Mouse (Mus musculus) left cerebral cortex, postnatal 4 days (tissue): ENCODE measurements around the gene St8sia6. TPM values are rescaled to one million over a fixed set of nuclear protein-coding genes. Genes with fewer than 3 reads are reported as not detected.
"Not testable (repeated sequence)": the region's sequence is repeated elsewhere in the genome, so short reads cannot be mapped to it uniquely, and the experiment has no call there.

Experiments
- DNase-seq: peaks from one replicate; pipeline ENCODE4 v3.0.0-alpha.2; 2022
- intact Hi-C: fragments of 180-260 bp; cut with DNase I; formaldehyde crosslinking; loops from one replicate; pipeline ENCODE4 v1.15.1; 2025
- total RNA-seq, 2 experiments: library from RNA; stranded (reverse); gene quantifications; 2 replicates each; pipeline ENCODE4 v1.2.3; 2021

The St8sia6 gene
- total RNA-seq: under 1 TPM; 0.87 to 0.98 TPM

GRCm38 (mm10) chr2:13793969-13794363, at the start of gene St8sia6:
Gene St8sia6, minus strand, starts transcription at chr2:13794064.
- no peak for DNase-seq
- intact Hi-C loops: loop anchor here (10.0 kb wide), 1 partner anchor 489 kb away; no protein-coding TSS in a partner anchor

DNA sequence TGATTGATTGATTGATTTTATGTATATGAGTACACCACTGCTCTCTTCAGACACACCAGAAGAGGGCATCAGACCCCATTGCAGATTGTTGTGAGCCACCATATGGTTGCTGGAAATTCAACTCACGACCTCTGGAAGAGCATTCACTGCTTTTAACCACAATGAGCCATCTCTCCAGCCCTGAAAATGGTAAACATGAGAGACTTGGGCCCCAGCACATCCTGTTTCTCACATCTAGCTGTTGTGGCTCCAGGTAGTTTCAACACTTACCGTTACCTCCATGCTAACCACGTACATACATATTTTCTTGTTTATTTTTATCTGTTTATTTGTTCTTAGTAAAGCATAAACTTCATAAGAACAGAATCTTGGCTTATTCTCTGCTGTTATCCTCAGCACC, 42.4 kb upstream of the St8sia6 start:
- no peak for DNase-seq
- intact Hi-C loops: no loop called here

GRCm38 (mm10) chr2:13834989-13835388, 41.1 kb upstream of the St8sia6 start:
- no peak for DNase-seq
- intact Hi-C loops: no loop called here

- no peak for DNase-seq
- intact Hi-C loops: no loop called here
Measured at GRCm38 (mm10) chr2:13816645-13817044, 22.8 kb upstream of the St8sia6 start.

DNA sequence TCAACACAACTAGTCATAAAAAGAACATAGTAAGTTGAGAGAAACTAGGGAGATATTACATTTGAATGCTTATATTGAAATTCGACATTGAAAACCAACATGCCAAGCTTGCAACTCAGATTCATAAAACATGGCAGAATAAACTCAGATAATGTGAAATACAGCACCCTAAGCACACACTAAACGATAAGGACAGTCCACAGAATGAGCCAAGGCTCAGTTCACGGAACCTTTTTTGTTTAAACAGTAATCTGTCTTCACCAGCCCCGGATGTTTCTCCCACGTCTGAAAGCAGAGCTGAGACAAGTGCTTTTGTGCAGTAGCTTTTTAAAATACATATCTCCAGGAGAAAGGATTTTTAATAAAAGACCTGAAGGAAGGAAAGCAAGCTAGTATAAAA, 14.7 kb upstream of the St8sia6 start:
- intact Hi-C loops: no loop called here
- DNase-seq: no peak

GRCm38 (mm10) chr2:13808008-13808407, 14.1 kb upstream of the St8sia6 start:
- intact Hi-C loops: no loop called here
- DNase-seq: no peak

DNA sequence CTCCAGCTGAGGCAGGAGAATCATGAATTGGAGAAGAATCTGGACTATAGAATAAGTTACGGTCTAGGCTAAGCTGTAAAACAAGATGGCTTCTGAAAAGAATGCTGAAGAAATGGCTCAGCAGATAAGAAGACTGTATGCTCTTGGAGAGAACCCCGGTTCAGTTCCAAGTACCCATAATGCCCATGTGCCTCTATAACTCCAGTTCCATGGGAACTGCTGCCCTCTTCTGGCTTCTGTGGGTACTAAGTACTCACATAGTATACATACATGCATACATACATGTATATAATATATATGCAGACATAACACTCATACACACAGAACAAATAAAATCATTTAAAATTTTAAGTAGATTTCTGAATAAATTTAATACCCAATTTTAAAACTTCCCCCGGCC, 12.3 kb upstream of the St8sia6 start:
- no peak for DNase-seq
- intact Hi-C loops: no loop called here

GRCm38 (mm10) chr2:13800639-13801038, 6.8 kb upstream of the St8sia6 start:
- intact Hi-C loops: no loop called here
- DNase-seq: no peak

DNA sequence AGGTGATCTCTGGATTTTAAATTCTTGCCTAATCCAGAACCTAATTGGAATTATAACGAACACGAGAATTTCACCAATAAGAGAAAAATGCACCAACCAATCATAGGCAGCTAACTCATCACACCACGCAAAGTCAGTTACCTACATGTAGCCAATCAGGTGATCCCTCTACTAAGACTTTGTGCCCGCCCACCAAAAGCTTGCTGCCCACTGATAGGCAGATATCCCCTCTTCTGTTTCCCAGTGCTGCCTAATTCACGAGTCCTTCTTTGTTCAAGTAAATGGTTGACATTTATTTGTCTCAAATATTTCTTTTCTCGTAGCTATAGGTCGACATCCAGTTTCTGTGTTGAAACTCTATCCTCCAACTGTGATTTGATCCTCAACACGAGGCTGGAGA, 582 bp upstream of the St8sia6 start:
- intact Hi-C loops: loop anchor here (10.0 kb wide), 1 partner anchor 490 kb away; no protein-coding TSS in a partner anchor
- no peak for DNase-seq

DNA sequence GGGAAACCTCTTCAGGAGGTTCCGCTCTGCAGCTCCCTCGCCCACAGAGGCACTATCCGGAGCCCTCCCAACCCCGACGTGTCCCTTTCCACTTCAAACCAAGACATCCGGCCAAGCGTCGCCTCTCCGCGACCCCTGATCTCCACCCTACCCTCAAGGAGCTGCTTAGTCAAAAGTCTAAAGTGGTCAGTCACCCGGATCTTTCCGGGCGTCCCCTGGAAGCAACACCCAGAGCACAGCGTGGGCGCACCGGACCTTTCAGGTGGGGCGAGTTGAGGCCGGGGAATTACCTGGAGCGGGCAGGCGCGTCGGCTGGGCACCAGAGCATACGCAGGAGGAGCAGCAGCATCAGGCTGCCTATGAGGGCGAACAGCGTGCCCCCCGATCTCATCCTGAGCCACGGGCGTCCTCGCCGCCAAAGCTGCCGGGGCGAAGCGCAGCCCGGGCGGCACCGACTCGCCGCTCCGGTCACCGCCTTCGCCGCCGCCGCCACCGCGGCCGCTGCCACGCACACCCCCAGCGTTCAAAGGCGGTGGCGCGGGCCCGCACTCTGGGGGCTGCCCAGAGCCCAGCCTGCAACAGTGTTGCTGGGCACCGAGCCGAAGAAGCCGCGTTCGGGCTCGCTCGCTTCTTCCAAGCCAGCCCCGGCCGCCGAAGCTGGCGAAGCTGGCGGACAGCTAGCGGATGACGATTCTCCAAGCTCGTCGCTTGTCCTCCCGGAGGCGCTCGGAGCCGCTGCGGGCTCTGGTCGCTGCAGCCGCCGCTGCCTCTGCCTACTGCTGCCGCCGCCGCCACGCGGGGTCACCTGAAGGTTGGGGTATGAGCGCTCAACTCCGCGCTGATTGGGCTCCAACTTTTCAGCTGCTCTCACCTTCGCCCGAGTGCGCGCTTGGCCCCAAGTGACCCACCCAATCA, 553 bp downstream of the St8sia6 start:
- peak; percentile 51 for DNase-seq
- intact Hi-C loops: loop anchor here (10.0 kb wide), 1 partner anchor 489 kb away; no protein-coding TSS in a partner anchor

DNA sequence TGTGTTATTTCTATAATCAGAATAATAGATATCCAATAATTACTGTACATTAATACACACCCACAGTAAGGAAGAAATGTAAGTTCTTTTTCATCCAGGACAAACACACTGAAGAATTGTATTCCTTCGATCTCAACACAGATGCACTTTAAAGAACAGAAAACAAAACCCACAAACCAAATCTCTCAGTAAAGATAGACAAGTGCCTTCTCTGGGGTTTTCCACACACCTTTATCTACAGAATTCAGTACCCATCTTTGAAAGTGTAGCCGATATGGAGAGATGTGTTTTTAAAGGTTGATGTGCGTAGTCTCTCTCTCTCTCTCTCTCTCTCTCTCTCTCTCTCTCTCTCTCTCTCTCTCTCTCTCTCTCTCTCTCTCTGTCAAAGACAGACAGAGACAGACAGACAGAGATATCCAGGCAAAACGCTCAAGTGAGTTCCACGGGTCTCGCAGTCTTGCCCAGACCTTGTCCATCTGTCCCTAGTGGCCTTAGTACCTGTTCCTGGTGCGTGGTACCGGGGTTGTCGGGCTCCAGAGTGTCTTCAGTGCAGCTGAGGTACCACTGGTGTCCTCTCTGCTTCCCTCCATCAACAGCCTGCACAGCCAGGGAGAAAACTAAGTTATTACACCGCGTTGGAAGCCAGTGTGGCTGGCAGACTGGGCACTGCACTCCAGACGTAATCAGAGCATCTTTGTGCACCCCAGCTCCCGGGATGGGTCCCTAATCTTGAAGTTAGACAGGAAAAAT, 1.4 kb downstream of the St8sia6 start:
- no peak for DNase-seq
- intact Hi-C loops: loop anchor here (10.0 kb wide), 1 partner anchor 488 kb away; no protein-coding TSS in a partner anchor

- no peak for DNase-seq
- intact Hi-C loops: loop anchor here (10.0 kb wide), 1 partner anchor 487 kb away; no protein-coding TSS in a partner anchor
Measured at GRCm38 (mm10) chr2:13791598-13791997, 2.3 kb downstream of the St8sia6 start.

- DNase-seq: no peak
- intact Hi-C loops: no loop called here
Measured at GRCm38 (mm10) chr2:13789365-13789764, 4.5 kb downstream of the St8sia6 start.

- intact Hi-C loops: no loop called here
- no peak for DNase-seq
Measured at GRCm38 (mm10) chr2:13786577-13787168, 7.2 kb downstream of the St8sia6 start.

- not testable (repeated sequence) for DNase-seq
Measured at GRCm38 (mm10) chr2:13785992-13786391, 7.9 kb downstream of the St8sia6 start.

GRCm38 (mm10) chr2:13785247-13785646, 8.6 kb downstream of the St8sia6 start:
- intact Hi-C loops: no loop called here
- no peak for DNase-seq

More at GRCm38 (mm10) chr2:13785992-13786391, 7.9 kb downstream of the St8sia6 start:
- intact Hi-C loops: not testable (repeated sequence)

DNA sequence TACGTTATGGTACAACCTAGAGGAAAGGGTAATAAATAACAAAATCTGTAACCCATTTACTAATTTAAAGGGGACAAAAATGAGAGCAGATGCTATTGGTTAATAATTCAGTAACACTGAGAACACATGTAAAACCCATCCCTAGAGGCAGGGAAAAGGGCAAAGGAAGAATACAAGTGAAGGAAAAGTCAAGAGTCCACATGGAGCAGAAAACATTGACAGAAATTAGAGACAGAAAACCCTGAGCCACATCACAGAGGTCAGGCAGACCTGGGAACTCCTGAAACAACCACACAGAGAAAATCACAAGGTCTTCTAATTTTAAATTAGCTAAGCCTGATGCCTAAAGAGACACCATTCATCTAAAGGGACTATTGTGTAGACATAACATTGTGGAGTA, 9.4 kb downstream of the St8sia6 start:
- DNase-seq: no peak
- intact Hi-C loops: no loop called here

DNA sequence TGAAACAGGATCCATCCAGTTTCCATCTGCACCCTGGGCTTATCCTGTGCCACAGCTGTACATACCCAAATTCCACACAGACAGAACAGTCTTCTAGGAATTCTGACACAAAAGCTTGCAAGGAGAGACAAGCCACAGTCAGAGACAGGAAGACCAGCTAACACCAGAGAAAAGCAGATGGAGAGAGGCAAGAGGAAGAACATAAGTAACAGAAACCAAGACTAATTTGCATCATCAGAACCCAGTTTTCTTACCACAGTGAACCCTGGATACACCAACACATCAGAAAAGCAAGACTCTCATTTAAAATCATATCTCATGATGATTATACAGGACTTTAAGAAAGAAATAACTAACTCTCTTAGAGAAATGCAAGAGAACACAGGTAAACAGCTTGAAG, 16.8 kb downstream of the St8sia6 start:
- intact Hi-C loops: no loop called here
- no peak for DNase-seq

DNA sequence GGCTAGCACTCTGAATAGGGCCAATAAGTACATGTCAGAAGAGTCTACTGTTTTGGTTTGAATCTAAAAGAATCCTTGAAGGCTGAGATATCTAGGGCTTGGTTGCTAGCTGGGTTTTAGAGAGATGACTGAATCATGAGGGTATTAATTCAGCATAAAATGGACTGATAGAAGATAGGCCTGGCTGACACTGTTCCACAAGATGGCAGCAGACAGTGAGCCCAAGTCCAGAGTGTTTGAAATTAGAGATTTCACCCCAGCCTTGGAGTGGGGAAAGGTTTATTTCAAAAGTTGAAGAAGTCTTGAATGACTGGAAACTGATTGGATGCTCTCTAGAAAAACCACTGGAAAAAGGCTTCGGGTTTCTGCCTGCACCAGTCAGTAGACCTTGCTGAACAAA, 17.4 kb downstream of the St8sia6 start:
- DNase-seq: no peak
- intact Hi-C loops: no loop called here

- intact Hi-C loops: no loop called here
- DNase-seq: no peak
Measured at GRCm38 (mm10) chr2:13775056-13775455, 18.8 kb downstream of the St8sia6 start.

DNA sequence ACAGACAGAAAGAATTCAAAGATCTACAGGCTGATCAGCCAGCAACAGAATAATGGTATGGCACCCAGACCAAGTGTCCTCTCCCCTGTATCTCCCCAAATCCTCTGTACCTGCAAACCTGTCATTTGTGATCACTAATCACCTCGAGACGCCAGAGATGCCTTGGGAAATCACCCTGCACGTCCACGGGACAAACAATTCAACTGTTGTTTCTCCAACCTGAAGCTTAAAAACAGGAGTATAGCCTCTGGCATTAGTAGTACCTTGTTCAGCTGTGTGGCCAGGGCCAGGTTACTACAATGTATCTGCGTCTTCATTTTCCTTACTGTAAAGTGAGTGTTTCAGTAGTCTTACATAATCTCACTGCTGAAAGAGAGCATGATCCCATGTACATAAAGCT, 25.3 kb downstream of the St8sia6 start:
- intact Hi-C loops: no loop called here
- DNase-seq: no peak
